37 mouse cellular contexts compared by ENCODE assay signal in the genomic region with DNA sequence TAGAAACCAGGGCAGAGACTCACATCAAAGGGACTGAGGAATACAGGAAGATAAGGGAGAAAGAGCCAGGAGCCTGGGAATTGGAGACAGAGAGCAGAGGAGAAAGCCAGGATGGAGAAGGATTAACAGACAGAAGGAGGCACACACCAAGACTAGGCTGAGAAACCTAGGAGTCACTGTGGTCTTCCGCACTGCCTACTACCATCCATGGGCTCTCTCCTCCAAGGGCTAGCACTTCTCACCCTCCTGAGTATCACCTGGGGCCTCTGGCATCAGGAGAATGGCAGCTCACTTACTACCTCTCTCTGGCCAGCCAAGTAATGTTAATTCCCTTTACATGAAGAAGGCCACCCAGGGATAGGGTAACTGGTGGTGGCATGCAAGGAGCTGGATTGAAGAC. TPM values are rescaled to one million over a fixed set of nuclear protein-coding genes. Genes with fewer than 3 reads are reported as not detected.
"Had no signal": no experiment of that assay in that cellular context is flagged by ENCODE, and none has a peak within 500 bp of the region (broad histone marks: within the 10 kb centered on the region; RNA-seq: fewer than 3 reads in every experiment).

No protein-coding gene starts in this region.

- H3K9me3 ChIP-seq: heart, embryonic 12.5 days; heart, embryonic 13.5 days; heart, embryonic 15.5 days; hindbrain, embryonic 10.5 days; hindbrain, embryonic 12.5 days; hindbrain, embryonic 13.5 days; hindbrain, embryonic 15.5 days; intestine, embryonic 15.5 days; kidney, embryonic 15.5 days had no signal

- H3K4me3 ChIP-seq: heart, embryonic 12.5 days; heart, embryonic 13.5 days; heart, embryonic 15.5 days; hindbrain, embryonic 10.5 days; hindbrain, embryonic 12.5 days; hindbrain, embryonic 13.5 days; hindbrain, embryonic 15.5 days; intestine, embryonic 15.5 days; kidney, embryonic 15.5 days; layer of hippocampus, adult 2 months; left cerebral cortex, adult 2 months had no signal

- DNase-seq: heart, postnatal 10 days; heart, postnatal 36 days; heart, postnatal 4 days; kidney, adult 11 months; kidney, adult 18-20 months; kidney, adult 2 months; kidney, adult 8-10 months; kidney, adult 9 months; kidney, postnatal 10 days; kidney, postnatal 14 days; kidney, postnatal 25 days; kidney, postnatal 36 days; kidney, postnatal 4 days; layer of hippocampus, adult 9-11 months; layer of hippocampus, postnatal 36 days had no signal

- H3K4me2 ChIP-seq: heart, embryonic 11.5 days; heart, embryonic 12.5 days; heart, embryonic 13.5 days; heart, embryonic 15.5 days; hindbrain, embryonic 12.5 days; hindbrain, embryonic 13.5 days; hindbrain, embryonic 14.5 days; hindbrain, embryonic 15.5 days; intestine, embryonic 15.5 days; kidney, embryonic 15.5 days had no signal

- H3K27me3 ChIP-seq: hindbrain, embryonic 12.5 days; hindbrain, embryonic 13.5 days; hindbrain, embryonic 15.5 days; intestine, embryonic 15.5 days; kidney, embryonic 15.5 days had no signal

- H3K36me3 ChIP-seq: heart, embryonic 12.5 days; heart, embryonic 13.5 days; heart, embryonic 15.5 days; hindbrain, embryonic 10.5 days; hindbrain, embryonic 12.5 days; hindbrain, embryonic 13.5 days; hindbrain, embryonic 15.5 days; intestine, embryonic 15.5 days; kidney, embryonic 15.5 days had no signal

- H3K4me1 ChIP-seq: heart, embryonic 12.5 days; heart, embryonic 13.5 days; heart, embryonic 15.5 days; intestine, embryonic 15.5 days; kidney, embryonic 15.5 days had no signal

- ATAC-seq: hindbrain, embryonic 16.5 days; hindbrain, postnatal 0 days; inflammation-experienced regulatory T-cells, adult 6 months; intestine, embryonic 15.5 days; intestine, embryonic 16.5 days; intestine, postnatal 0 days had no signal

- H3K27ac ChIP-seq: heart, embryonic 13.5 days; heart, embryonic 15.5 days; hindbrain, embryonic 10.5 days; hindbrain, embryonic 12.5 days; hindbrain, embryonic 13.5 days; hindbrain, embryonic 14.5 days; hindbrain, embryonic 15.5 days; hindbrain, postnatal 0 days; intestine, embryonic 15.5 days; kidney, embryonic 15.5 days; kidney, postnatal 0 days; layer of hippocampus, adult 2 months; left cerebral cortex, adult 2 months had no signal

- H3K9ac ChIP-seq: heart, embryonic 12.5 days; heart, embryonic 13.5 days; heart, embryonic 15.5 days; hindbrain, embryonic 12.5 days; hindbrain, embryonic 13.5 days; hindbrain, embryonic 14.5 days; hindbrain, embryonic 15.5 days; intestine, embryonic 15.5 days; kidney, embryonic 15.5 days had no signal

RNA-seq across cellular contexts. Expression of a gene that starts 21.5 kb away (rescaled TPM):
- total RNA-seq: hematopoietic stem cell, adult 5-6 weeks had no signal
- polyA plus RNA-seq: heart, embryonic 12.5 days; heart, embryonic 13.5 days; heart, embryonic 14.5 days; heart, embryonic 15.5 days; heart, embryonic 16.5 days; inflammation-experienced regulatory T-cells, adult 6 months had no signal
